Mouse (Mus musculus): ENCODE measurements at regions not wholly inside any gene's neighbourhood (a gene's known extent, or its start where the extent isn't known, plus 50 kb on each side); places are given as distances from the start of the nearest gene placed in this dataset.

GRCm38 (mm10) chr19:26296360-26296759 is 308.5 kb upstream of the Smarca2 start:
- WGBS, result 87% methylated on average over 6 of the region's 6 CpGs
- Histone ChIP-seq H3K27me3 (replicated peaks; ENCODE audit: control insufficient read depth, insufficient read depth, low read length) (no peaks in the 10 kb centered on the region), H3K4me1 (ENCODE audit: control insufficient read depth, insufficient read depth, low read length) (no peaks in the 10 kb centered on the region), H3K9me3 (ENCODE audit: control insufficient read depth, low read length) (no peaks in the 10 kb centered on the region), H3K9ac (ENCODE audit: low read depth, low read length) (no peak overlapping the region), H3K4me3 (ENCODE audit: low read length) (no peak overlapping the region), H3K27ac (ENCODE audit: low read length) (no peak overlapping the region), H3K36me3 (ENCODE audit: control insufficient read depth, insufficient read depth, low read length) (no peaks in the 10 kb centered on the region), H3K4me2 (ENCODE audit: low read depth, low read length) (no peak overlapping the region)
- ATAC-seq, result no peak

GRCm38 (mm10) chr19:26308477-26309135 is 296.2 kb upstream of the Smarca2 start:
- Histone ChIP-seq H3K9me3 (ENCODE audit: control insufficient read depth, low read length) (no peaks in the 10 kb centered on the region), H3K36me3 (ENCODE audit: control insufficient read depth, insufficient read depth, low read length) (no peaks in the 10 kb centered on the region), H3K4me2 (ENCODE audit: low read depth, low read length) (no peak overlapping the region), H3K27ac (ENCODE audit: low read length) (no peak overlapping the region), H3K27me3 (replicated peaks; ENCODE audit: control insufficient read depth, insufficient read depth, low read length) (no peaks in the 10 kb centered on the region), H3K9ac (ENCODE audit: low read depth, low read length) (no peak overlapping the region), H3K4me3 (ENCODE audit: low read length) (no peak overlapping the region), H3K4me1 (ENCODE audit: control insufficient read depth, insufficient read depth, low read length) (no peaks in the 10 kb centered on the region)
- 88% methylated on average over 1 of the region's 1 CpGs for WGBS
- ATAC-seq, result no peak

- no peak for ATAC-seq
- Histone ChIP-seq H3K36me3 (ENCODE audit: control insufficient read depth, insufficient read depth, low read length) (no peaks in the 10 kb centered on the region), H3K4me3 (ENCODE audit: low read length) (no peak overlapping the region)
Measured at GRCm38 (mm10) chr19:26318977-26319376, 285.9 kb upstream of the Smarca2 start.

GRCm38 (mm10) chr19:26323682-26324081 is 281.2 kb upstream of the Smarca2 start:
- H3K4me1 ChIP-seq (ENCODE audit: control insufficient read depth, insufficient read depth, low read length), result no peaks in the 10 kb centered on the region
- WGBS, result 86% methylated on average over 5 of the region's 5 CpGs
- H3K36me3 ChIP-seq (ENCODE audit: control insufficient read depth, insufficient read depth, low read length), result no peaks in the 10 kb centered on the region
- H3K4me3 ChIP-seq (ENCODE audit: low read length), result no peak overlapping the region
- no peak for ATAC-seq
- no peak overlapping the region for H3K9ac ChIP-seq (ENCODE audit: low read depth, low read length)
- H3K4me2 ChIP-seq (ENCODE audit: low read depth, low read length), result no peak overlapping the region
- H3K27me3 ChIP-seq (replicated peaks; ENCODE audit: control insufficient read depth, insufficient read depth, low read length), result no peaks in the 10 kb centered on the region
- H3K27ac ChIP-seq (ENCODE audit: low read length), result no peak overlapping the region
- no peaks in the 10 kb centered on the region for H3K9me3 ChIP-seq (ENCODE audit: control insufficient read depth, low read length)

More at GRCm38 (mm10) chr19:26318977-26319376, 285.9 kb upstream of the Smarca2 start:
- H3K9me3 ChIP-seq (ENCODE audit: control insufficient read depth, low read length), result no peaks in the 10 kb centered on the region
- 83% methylated on average over 2 of the region's 2 CpGs for WGBS
- H3K9ac ChIP-seq (ENCODE audit: low read depth, low read length), result no peak overlapping the region
- H3K4me2 ChIP-seq (ENCODE audit: low read depth, low read length), result no peak overlapping the region
- H3K4me1 ChIP-seq (ENCODE audit: control insufficient read depth, insufficient read depth, low read length), result no peaks in the 10 kb centered on the region
- no peak overlapping the region for H3K27ac ChIP-seq (ENCODE audit: low read length)
- no peaks in the 10 kb centered on the region for H3K27me3 ChIP-seq (replicated peaks; ENCODE audit: control insufficient read depth, insufficient read depth, low read length)

GRCm38 (mm10) chr19:26339120-26339519 is 265.7 kb upstream of the Smarca2 start:
- WGBS, result 88% methylated on average over 4 of the region's 4 CpGs
- H3K9ac ChIP-seq (ENCODE audit: low read depth, low read length), result no peak overlapping the region
- H3K36me3 ChIP-seq (ENCODE audit: control insufficient read depth, insufficient read depth, low read length), result no peaks in the 10 kb centered on the region
- no peak overlapping the region for H3K4me3 ChIP-seq (ENCODE audit: low read length)
- H3K9me3 ChIP-seq (ENCODE audit: control insufficient read depth, low read length), result no peaks in the 10 kb centered on the region
- no peaks in the 10 kb centered on the region for H3K27me3 ChIP-seq (replicated peaks; ENCODE audit: control insufficient read depth, insufficient read depth, low read length)
- H3K27ac ChIP-seq (ENCODE audit: low read length), result no peak overlapping the region
- no peak overlapping the region for H3K4me2 ChIP-seq (ENCODE audit: low read depth, low read length)
- H3K4me1 ChIP-seq (ENCODE audit: control insufficient read depth, insufficient read depth, low read length), result no peaks in the 10 kb centered on the region
- no peak for ATAC-seq

- no peak overlapping the region for H3K4me2 ChIP-seq (ENCODE audit: low read depth, low read length)
- ATAC-seq, result no peak
- no peak overlapping the region for H3K27ac ChIP-seq (ENCODE audit: low read length)
- no peaks in the 10 kb centered on the region for H3K27me3 ChIP-seq (replicated peaks; ENCODE audit: control insufficient read depth, insufficient read depth, low read length)
- H3K4me1 ChIP-seq (ENCODE audit: control insufficient read depth, insufficient read depth, low read length), result no peaks in the 10 kb centered on the region
- H3K9ac ChIP-seq (ENCODE audit: low read depth, low read length), result no peak overlapping the region
- H3K36me3 ChIP-seq (ENCODE audit: control insufficient read depth, insufficient read depth, low read length), result no peaks in the 10 kb centered on the region
- no peaks in the 10 kb centered on the region for H3K9me3 ChIP-seq (ENCODE audit: control insufficient read depth, low read length)
- 75% methylated on average over 3 of the region's 3 CpGs for WGBS
- H3K4me3 ChIP-seq (ENCODE audit: low read length), result no peak overlapping the region
Measured at GRCm38 (mm10) chr19:26340155-26340554, 264.7 kb upstream of the Smarca2 start.

GRCm38 (mm10) chr19:26355054-26355453 is 249.8 kb upstream of the Smarca2 start:
- no peaks in the 10 kb centered on the region for H3K36me3 ChIP-seq (ENCODE audit: control insufficient read depth, insufficient read depth, low read length)
- 75% methylated on average over 7 of the region's 7 CpGs for WGBS
- H3K27ac ChIP-seq (ENCODE audit: low read length), result no peak overlapping the region

GRCm38 (mm10) chr19:26383961-26384381 is 220.9 kb upstream of the Smarca2 start:
- ATAC-seq, result no peak
- H3K9ac ChIP-seq (ENCODE audit: low read depth, low read length), result no peak overlapping the region

More at GRCm38 (mm10) chr19:26355054-26355453, 249.8 kb upstream of the Smarca2 start:
- Histone ChIP-seq H3K9me3 (ENCODE audit: control insufficient read depth, low read length) (no peaks in the 10 kb centered on the region), H3K4me2 (ENCODE audit: low read depth, low read length) (no peak overlapping the region), H3K4me3 (ENCODE audit: low read length) (no peak overlapping the region), H3K27me3 (replicated peaks; ENCODE audit: control insufficient read depth, insufficient read depth, low read length) (no peaks in the 10 kb centered on the region), H3K4me1 (ENCODE audit: control insufficient read depth, insufficient read depth, low read length) (no peaks in the 10 kb centered on the region), H3K9ac (ENCODE audit: low read depth, low read length) (no peak overlapping the region)
- ATAC-seq, result no peak

GRCm38 (mm10) chr19:26386075-26386474 is 218.8 kb upstream of the Smarca2 start:
- Histone ChIP-seq H3K27me3 (replicated peaks; ENCODE audit: control insufficient read depth, insufficient read depth, low read length) (no peaks in the 10 kb centered on the region), H3K4me3 (ENCODE audit: low read length) (no peak overlapping the region), H3K4me2 (ENCODE audit: low read depth, low read length) (no peak overlapping the region), H3K4me1 (ENCODE audit: control insufficient read depth, insufficient read depth, low read length) (no peaks in the 10 kb centered on the region), H3K27ac (ENCODE audit: low read length) (no peak overlapping the region), H3K36me3 (ENCODE audit: control insufficient read depth, insufficient read depth, low read length) (no peaks in the 10 kb centered on the region), H3K9me3 (ENCODE audit: control insufficient read depth, low read length) (no peaks in the 10 kb centered on the region), H3K9ac (ENCODE audit: low read depth, low read length) (no peak overlapping the region)
- ATAC-seq, result no peak

More at GRCm38 (mm10) chr19:26383961-26384381, 220.9 kb upstream of the Smarca2 start:
- Histone ChIP-seq H3K4me3 (ENCODE audit: low read length) (no peak overlapping the region), H3K36me3 (ENCODE audit: control insufficient read depth, insufficient read depth, low read length) (no peaks in the 10 kb centered on the region), H3K4me2 (ENCODE audit: low read depth, low read length) (no peak overlapping the region), H3K4me1 (ENCODE audit: control insufficient read depth, insufficient read depth, low read length) (no peaks in the 10 kb centered on the region), H3K27me3 (replicated peaks; ENCODE audit: control insufficient read depth, insufficient read depth, low read length) (no peaks in the 10 kb centered on the region), H3K27ac (ENCODE audit: low read length) (no peak overlapping the region), H3K9me3 (ENCODE audit: control insufficient read depth, low read length) (no peaks in the 10 kb centered on the region)
- 79% methylated on average over 4 of the region's 4 CpGs for WGBS

GRCm38 (mm10) chr19:26412684-26413083 is 192.2 kb upstream of the Smarca2 start:
- no peak overlapping the region for H3K27ac ChIP-seq (ENCODE audit: low read length)
- no peaks in the 10 kb centered on the region for H3K27me3 ChIP-seq (replicated peaks; ENCODE audit: control insufficient read depth, insufficient read depth, low read length)
- H3K9me3 ChIP-seq (ENCODE audit: control insufficient read depth, low read length), result no peaks in the 10 kb centered on the region
- no peak overlapping the region for H3K4me2 ChIP-seq (ENCODE audit: low read depth, low read length)
- no peaks in the 10 kb centered on the region for H3K4me1 ChIP-seq (ENCODE audit: control insufficient read depth, insufficient read depth, low read length)
- 84% methylated on average over 2 of the region's 2 CpGs for WGBS
- H3K9ac ChIP-seq (ENCODE audit: low read depth, low read length), result no peak overlapping the region
- no peaks in the 10 kb centered on the region for H3K36me3 ChIP-seq (ENCODE audit: control insufficient read depth, insufficient read depth, low read length)
- ATAC-seq, result no peak
- H3K4me3 ChIP-seq (ENCODE audit: low read length), result no peak overlapping the region

All from intestine, embryonic 16.5 days (tissue).